Mouse (Mus musculus) ovary, adult 10 weeks (tissue): ENCODE results near the gene Alkbh3. TPM values are rescaled to one million over a fixed set of nuclear protein-coding genes. Genes with fewer than 3 reads are reported as not detected.

Experiments
- polyA plus RNA-seq: library from polyadenylated mRNA; stranded (reverse); fragments of 350-450 nt; fragmentation: Illumina TruSeq; extraction: RNeasy Lipid Tissue Mini Kit (QIAGEN cat#74804); gene quantifications from one replicate; pipeline ENCODE4 v1.2.3, GENCODE M21; 2014

The Alkbh3 gene
- polyA plus RNA-seq, result 10.8 TPM

DNA sequence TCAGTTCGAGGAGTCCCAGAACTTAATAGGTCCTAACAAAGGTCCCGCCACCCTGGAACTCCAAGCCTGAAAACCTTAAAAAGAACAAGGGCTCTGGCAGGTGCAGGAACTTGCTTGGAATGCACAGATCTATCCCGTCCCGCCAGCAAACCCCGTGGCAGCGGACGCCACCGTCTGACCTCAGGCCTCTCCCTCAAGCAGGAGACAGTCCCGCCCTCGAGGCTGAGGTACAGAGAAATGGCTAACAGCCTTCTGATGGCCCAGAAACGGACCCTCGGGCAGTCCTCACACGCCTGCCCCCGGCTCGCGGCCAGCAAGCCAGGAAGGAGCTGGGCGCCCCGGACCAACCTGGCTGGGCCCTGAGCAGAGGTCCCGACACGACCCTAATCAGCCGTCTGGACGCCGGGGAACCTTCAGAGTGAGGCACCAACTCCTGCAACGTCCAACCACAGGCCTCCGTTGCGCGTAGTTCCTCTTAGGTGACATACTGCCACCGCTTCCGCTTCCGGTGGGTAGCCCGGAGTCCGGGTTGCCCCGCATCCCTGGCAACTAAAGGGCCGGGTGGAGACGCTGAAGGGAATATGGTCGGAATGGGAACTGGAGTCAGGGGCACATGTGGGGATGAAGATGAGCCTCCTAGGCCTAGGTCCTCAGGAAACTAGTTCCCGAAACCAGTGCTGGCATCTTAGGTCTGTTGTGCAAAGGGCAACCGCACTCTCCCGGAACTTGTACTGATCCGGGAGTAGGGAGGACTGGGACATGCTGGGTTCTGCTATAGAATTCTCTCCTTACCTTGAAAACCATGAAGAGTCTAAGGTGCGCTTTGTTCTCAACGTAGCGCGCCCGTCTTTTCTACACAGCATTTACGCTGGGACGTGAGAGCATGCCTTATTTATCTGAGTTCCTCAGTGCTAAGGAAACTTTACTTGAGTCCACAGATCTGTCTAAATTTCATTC is at the start of gene Alkbh3:
Alkbh3 (minus strand) TSS at position 473 of the 957 bp plus-strand sequence.

GRCm38 (mm10) chr2:93996254-93996653 is 14.4 kb downstream of the Alkbh3 start, which contains the start of gene Gm27027:
Gene Gm27027 (minus strand): TSS chr2:93996354.

GRCm38 (mm10) chr2:93956908-93957784 is 53.5 kb downstream of the Alkbh3 start, which contains the start of gene Gm13889:
Gene Gm13889 (minus strand): TSS chr2:93957201.

Other genes starting within 250 kb of the Alkbh3 start
- gene Ext2, start 188.2 kb downstream of the Alkbh3 start, polyA plus RNA-seq, result 62.0 TPM
- gene Accs, start 160.9 kb downstream of the Alkbh3 start, polyA plus RNA-seq, result 6.1 TPM
- gene Accsl, start 141.7 kb downstream of the Alkbh3 start, polyA plus RNA-seq, result 7.8 TPM
- not detected for gene Gm13889, start 53.6 kb downstream of the Alkbh3 start, polyA plus RNA-seq
- not detected for gene Gm27027, start 14.5 kb downstream of the Alkbh3 start, polyA plus RNA-seq
- gene Hsd17b12, start 147.2 kb upstream of the Alkbh3 start, polyA plus RNA-seq, result 223 TPM